Mouse (Mus musculus) heart, embryonic 14.5 days (tissue): ENCODE measurements at regions not wholly inside any gene's neighbourhood (a gene's known extent, or its start where the extent isn't known, plus 50 kb on each side); places are given as distances from the start of the nearest gene placed in this dataset.

Source experiments
- ATAC-seq: fragments of 200-750 bp; cut with Nextera tagmentation; 2 replicates; pipeline ENCODE4 v1.8.0; 2017; ENCODE audit warnings: low read depth, moderate TSS enrichment; ENCODE audit not compliant: insufficient number of reproducible peaks, insufficient read depth, low FRiP score
- H3K27ac ChIP-seq, 2 experiments: fragments of 200-500 bp in 1 of 2; fragments of 300-500 bp in 1 of 2; sonication (generic) in 1 of 2; replicated peaks in 1 of 2; 2 replicates each; pipeline ENCODE4 v1.5.1; 2012 to 2014; ENCODE audit warnings: low read depth in 2 of 2, low read length in 2 of 2, control low read depth in 1 of 2, mild to moderate bottlenecking in 1 of 2, mixed read lengths in 1 of 2; ENCODE audit not compliant: control insufficient read depth in 1 of 2, insufficient read depth in 1 of 2
- H3K27me3 ChIP-seq: fragments of 300-500 bp; sonication (generic); 2 replicates; pipeline ENCODE4 v1.6.1; 2014; ENCODE audit warnings: mild to moderate bottlenecking, low read length, control low read depth; ENCODE audit not compliant: control insufficient read depth, insufficient read depth
- H3K36me3 ChIP-seq: fragments of 300-500 bp; sonication (generic); 2 replicates; pipeline ENCODE4 v1.6.1; 2014; ENCODE audit warnings: mild to moderate bottlenecking, control low read depth, low read length, mixed read lengths; ENCODE audit not compliant: control insufficient read depth, insufficient read depth
- H3K4me1 ChIP-seq, 2 experiments: fragments of 200-500 bp in 1 of 2; fragments of 300-500 bp in 1 of 2; sonication (generic) in 1 of 2; 2 replicates each; pipeline ENCODE4 v1.6.1; 2012 to 2014; ENCODE audit warnings: low read length in 2 of 2, control low read depth in 1 of 2, mixed read lengths in 1 of 2; ENCODE audit not compliant: control insufficient read depth in 2 of 2, insufficient read depth in 2 of 2
- H3K4me2 ChIP-seq: fragments of 300-500 bp; sonication (generic); 2 replicates; pipeline ENCODE4 v1.6.1; 2014; ENCODE audit warnings: mild to moderate bottlenecking, low read length
- H3K4me3 ChIP-seq, 2 experiments: fragments of 200-500 bp in 1 of 2; fragments of 300-500 bp in 1 of 2; sonication (generic) in 1 of 2; 2 replicates each; pipeline ENCODE4 v1.5.1; 2012 to 2014; ENCODE audit warnings: low read length in 2 of 2, mild to moderate bottlenecking in 2 of 2, control low read depth in 1 of 2, low read depth in 1 of 2, moderate library complexity in 1 of 2; ENCODE audit not compliant: control insufficient read depth in 1 of 2, insufficient read depth in 1 of 2
- H3K9ac ChIP-seq: fragments of 300-500 bp; sonication (generic); 2 replicates; pipeline ENCODE4 v1.6.1; 2014; ENCODE audit warnings: mild to moderate bottlenecking, low read length
- H3K9me3 ChIP-seq: fragments of 300-500 bp; sonication (generic); 2 replicates; pipeline ENCODE4 v1.6.1; 2016; ENCODE audit warnings: low read length, control low read depth; ENCODE audit not compliant: control insufficient read depth
- WGBS: fragments of 180-500 bp; shearing (Covaris S2); extraction: QIAGEN DNeasy Blood & Tissue Kit; methylation state at CpG from one replicate; pipeline ENCODE4 v1.1.7; 2014; 5-methylcytosine and 5-hydroxymethylcytosine counted together

DNA sequence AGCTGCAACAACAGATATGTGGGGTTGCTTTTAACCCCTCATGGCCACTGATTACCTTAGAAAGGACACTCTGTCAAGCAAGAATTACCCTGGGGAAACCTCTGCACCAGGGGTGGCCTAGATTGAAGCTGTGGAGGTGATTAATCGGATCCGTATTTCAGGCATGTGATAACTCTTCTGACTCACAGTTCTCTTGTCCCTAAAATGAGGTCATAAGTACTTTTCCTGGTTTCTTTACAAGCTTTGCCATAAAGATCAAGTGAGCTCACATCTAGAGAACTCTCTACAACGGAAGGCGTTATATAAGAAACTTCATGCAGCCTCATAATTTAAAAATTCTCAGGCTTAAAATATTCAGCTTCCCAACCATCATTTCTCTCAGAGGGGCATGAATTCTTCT is 688.2 kb downstream of the Utrn start:
- Histone ChIP-seq H3K4me3 (no peak overlapping the region), H3K27ac (no peak overlapping the region)
- 70% methylated on average over 4 of the region's 4 CpGs for WGBS

DNA sequence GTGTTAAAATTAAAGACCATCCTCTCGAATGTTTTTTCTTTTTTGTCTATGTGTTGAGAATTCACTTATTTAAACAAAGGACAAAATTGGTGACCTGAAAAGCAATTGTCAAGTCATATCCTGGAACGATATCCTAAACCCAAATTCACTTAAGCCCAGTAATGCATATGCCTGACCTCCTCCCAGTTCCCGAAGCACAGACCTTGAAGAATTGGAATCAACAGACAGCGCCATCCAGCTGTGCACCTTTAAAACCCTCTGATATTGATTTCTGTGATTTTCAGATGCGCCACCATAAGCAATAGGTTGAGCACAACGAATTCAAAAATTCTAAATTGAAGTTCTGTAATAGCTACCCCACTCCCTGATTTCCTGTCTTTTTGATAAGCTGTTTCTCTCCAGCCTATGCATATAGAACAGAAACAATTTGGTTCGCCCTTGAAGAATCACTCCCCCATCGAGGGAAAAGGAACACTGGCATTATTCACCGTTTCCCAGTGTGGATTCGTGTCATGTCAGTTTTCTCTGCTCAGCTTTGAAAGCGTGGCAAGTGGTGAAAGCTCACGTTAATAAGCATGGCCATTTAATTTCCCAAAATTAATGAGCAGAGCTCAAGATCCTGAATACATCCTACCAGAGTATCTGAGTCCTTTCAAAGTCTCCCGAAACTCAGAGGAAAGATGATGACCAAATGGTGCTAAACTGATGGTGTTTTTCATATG is 682.1 kb downstream of the Utrn start:
- Histone ChIP-seq H3K36me3 (no peaks in the 10 kb centered on the region), H3K9me3 (no peaks in the 10 kb centered on the region), H3K4me2 (no peak overlapping the region), H3K9ac (no peak overlapping the region), H3K4me1 (no peaks in the 10 kb centered on the region), H3K27me3 (no peaks in the 10 kb centered on the region), H3K27ac (no peak overlapping the region), H3K4me3 (no peak overlapping the region)
- 77% methylated on average over 13 of the region's 13 CpGs for WGBS
- ATAC-seq = no peak

More for the DNA sequence above, 688.2 kb downstream of the Utrn start:
- Histone ChIP-seq H3K36me3 (no peaks in the 10 kb centered on the region), H3K4me2 (no peak overlapping the region), H3K9ac (no peak overlapping the region), H3K4me1 (no peaks in the 10 kb centered on the region), H3K9me3 (no peaks in the 10 kb centered on the region), H3K27me3 (no peaks in the 10 kb centered on the region)
- ATAC-seq = no peak

DNA sequence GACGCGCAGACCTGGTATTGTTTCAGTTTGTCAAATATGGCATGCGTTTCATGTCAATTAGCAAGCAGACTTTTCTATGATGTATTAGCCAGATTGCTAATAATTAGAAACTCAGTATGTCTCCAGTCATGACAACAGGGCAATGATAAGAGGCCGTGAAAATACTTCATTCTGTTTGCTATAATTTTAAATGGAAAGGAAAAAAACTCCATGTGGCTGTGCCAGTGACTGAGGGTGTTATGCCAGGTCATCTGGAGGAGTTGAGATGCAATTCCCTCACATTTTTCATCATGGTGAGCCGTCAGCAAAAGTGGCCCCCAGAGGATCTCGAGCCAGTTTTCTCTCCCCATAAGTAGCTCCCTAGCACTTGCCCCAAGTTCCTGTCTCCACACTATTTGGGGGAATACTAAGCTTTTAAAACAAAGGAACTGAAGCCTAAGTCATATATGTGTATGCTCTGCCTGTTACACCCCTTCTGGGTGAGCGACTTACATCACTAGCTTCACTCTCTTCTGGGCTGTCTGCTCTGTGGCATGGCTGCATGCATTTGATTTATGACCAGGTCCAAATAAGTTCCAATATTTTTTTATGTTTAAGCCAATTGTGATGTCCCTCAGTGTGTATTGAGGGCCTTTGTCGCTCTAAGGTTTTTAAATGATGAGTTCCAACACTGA is 681.4 kb downstream of the Utrn start:
- Histone ChIP-seq H3K27me3 (no peaks in the 10 kb centered on the region), H3K4me1 (no peaks in the 10 kb centered on the region), H3K27ac (no peak overlapping the region), H3K9me3 (no peaks in the 10 kb centered on the region), H3K4me3 (no peak overlapping the region), H3K4me2 (no peak overlapping the region), H3K36me3 (no peaks in the 10 kb centered on the region), H3K9ac (no peak overlapping the region)
- ATAC-seq = no peak
- WGBS = 75% methylated on average over 8 of the region's 8 CpGs

DNA sequence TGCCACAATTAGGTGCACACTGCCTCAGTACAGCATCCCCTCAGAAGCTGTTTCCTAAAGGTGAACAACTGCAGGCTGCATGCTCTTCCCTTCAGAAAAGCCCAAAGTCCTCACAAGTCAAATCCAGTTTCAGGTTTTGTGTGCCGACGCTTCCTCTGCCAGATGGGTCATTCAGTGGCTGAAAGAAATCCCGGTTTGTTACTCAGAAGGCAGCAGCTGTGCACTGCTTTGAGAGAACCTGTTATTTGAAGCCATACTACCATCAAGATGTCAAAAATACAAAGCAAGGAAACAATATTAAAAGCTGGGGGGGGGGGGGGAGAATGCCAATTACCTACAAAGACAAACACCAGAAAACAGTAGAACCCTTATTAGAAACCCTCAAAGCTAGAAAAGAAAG is 678.7 kb downstream of the Utrn start:
- WGBS = 85% methylated on average over 3 of the region's 3 CpGs

DNA sequence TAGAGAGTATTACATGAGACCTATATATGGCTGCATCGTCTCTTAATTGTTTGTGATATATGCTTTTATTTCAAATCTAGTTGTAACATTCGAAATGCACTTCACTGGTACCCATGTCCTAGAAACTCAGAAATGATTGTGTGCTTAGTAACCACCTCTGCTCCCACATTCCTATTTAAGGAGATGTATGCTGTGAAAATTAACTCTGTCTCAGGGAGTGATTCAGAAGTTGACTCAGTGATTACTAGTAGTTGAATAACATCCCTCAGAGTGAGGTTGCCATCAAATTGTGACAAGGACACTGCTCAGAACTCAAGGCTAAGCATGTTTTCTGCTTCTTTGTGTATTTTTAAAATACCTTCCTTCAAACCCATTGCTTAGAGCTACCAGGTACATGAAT is 661.9 kb downstream of the Utrn start:
- H3K36me3 ChIP-seq = no peaks in the 10 kb centered on the region
- WGBS = 84% methylated on average over 2 of the region's 2 CpGs
- no peak overlapping the region for H3K4me3 ChIP-seq
- H3K4me1 ChIP-seq = no peaks in the 10 kb centered on the region
- no peaks in the 10 kb centered on the region for H3K27me3 ChIP-seq
- no peak overlapping the region for H3K4me2 ChIP-seq
- no peak for ATAC-seq
- no peaks in the 10 kb centered on the region for H3K9me3 ChIP-seq
- H3K27ac ChIP-seq = no peak overlapping the region
- H3K9ac ChIP-seq = no peak overlapping the region

More for the DNA sequence above, 678.7 kb downstream of the Utrn start:
- no peak for ATAC-seq
- Histone ChIP-seq H3K27me3 (no peaks in the 10 kb centered on the region), H3K27ac (no peak overlapping the region), H3K4me3 (no peak overlapping the region), H3K4me1 (no peaks in the 10 kb centered on the region), H3K4me2 (no peak overlapping the region), H3K36me3 (no peaks in the 10 kb centered on the region), H3K9ac (no peak overlapping the region), H3K9me3 (no peaks in the 10 kb centered on the region)

DNA sequence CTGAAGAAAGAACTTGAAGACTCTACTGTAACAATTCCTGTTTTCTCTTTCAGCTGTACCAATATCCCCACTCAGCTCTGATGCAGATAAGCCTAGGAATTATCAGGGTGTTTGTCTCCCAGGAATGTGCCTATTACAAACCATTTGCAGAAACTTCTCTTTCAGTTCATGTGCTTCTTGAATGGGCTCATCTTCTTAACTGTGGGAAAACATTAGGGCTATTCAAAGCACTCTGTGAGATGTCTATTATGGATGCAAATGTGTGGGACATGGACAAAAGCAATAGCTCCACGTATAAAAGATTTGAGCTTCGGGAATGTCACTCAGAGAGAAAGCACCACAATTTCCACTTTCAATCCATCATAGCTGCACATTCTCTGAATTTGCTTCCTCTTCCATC is 659.0 kb downstream of the Utrn start:
- H3K27ac ChIP-seq = no peak overlapping the region
- H3K4me2 ChIP-seq = no peak overlapping the region
- no peaks in the 10 kb centered on the region for H3K36me3 ChIP-seq
- H3K27me3 ChIP-seq = no peaks in the 10 kb centered on the region
- no peaks in the 10 kb centered on the region for H3K9me3 ChIP-seq
- 94% methylated on average over 2 of the region's 2 CpGs for WGBS
- no peak overlapping the region for H3K9ac ChIP-seq
- no peaks in the 10 kb centered on the region for H3K4me1 ChIP-seq
- no peak overlapping the region for H3K4me3 ChIP-seq
- no peak for ATAC-seq

DNA sequence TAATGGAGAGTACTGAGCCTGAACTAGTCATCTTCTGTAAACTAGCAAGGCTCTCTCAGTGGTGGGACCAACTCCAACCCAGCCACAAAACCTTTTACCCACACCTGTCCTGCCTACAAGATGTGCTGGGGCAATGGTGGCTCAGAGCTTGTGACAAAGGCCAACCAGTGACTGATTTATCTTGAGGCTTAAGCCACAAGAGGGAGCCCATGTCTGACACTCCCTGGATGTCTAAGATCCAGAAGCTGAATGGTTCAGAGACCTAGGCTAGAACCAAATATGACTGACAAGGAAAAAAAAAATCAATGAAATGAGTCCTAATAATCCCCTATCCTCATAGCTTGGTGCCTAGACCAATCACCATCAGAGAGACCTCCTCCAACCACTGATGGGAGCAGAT is 650.3 kb downstream of the Utrn start:
- no peak overlapping the region for H3K9ac ChIP-seq
- H3K27me3 ChIP-seq = no peaks in the 10 kb centered on the region
- H3K9me3 ChIP-seq = no peaks in the 10 kb centered on the region
- no peak overlapping the region for H3K27ac ChIP-seq
- H3K4me2 ChIP-seq = no peak overlapping the region
- no peaks in the 10 kb centered on the region for H3K4me1 ChIP-seq
- ATAC-seq = no peak
- H3K4me3 ChIP-seq = no peak overlapping the region
- H3K36me3 ChIP-seq = no peaks in the 10 kb centered on the region

DNA sequence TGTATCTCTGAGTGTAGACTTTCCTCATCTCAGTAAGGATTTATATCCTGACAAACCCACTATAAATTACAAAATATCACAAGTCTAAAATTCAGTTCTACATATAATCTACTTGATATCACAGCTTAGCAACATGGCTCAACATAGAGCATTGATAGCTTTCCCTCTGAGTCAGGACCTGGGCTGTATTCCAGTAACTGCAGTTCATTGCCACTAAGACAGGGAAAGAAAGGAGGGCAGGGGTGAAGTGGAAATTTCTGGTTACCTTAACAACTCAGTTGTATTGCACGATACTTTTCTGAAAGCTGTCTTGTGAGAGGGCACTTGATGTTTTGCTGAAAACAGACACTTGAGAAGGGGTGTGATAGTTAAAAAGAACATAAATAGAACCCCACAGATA is 635.0 kb downstream of the Utrn start:
- Histone ChIP-seq H3K9me3 (no peaks in the 10 kb centered on the region), H3K4me1 (no peaks in the 10 kb centered on the region), H3K36me3 (no peaks in the 10 kb centered on the region), H3K4me3 (no peak overlapping the region), H3K27ac (no peak overlapping the region), H3K9ac (no peak overlapping the region), H3K27me3 (no peaks in the 10 kb centered on the region), H3K4me2 (no peak overlapping the region)
- 28% methylated on average over 1 of the region's 1 CpGs for WGBS
- ATAC-seq = no peak
